Mouse (Mus musculus) left cerebral cortex, postnatal 4 days (tissue): ENCODE data around the gene Zfp687. TPM values are rescaled to one million over a fixed set of nuclear protein-coding genes. Genes with fewer than 3 reads are reported as not detected.

Experiments
- DNase-seq: peaks from one replicate; pipeline ENCODE4 v3.0.0-alpha.2; 2022
- intact Hi-C: fragments of 180-260 bp; cut with DNase I; formaldehyde crosslinking; loops from one replicate; pipeline ENCODE4 v1.15.1; 2025
- microRNA-seq: library from miRNA; unstranded; fragments of <30 nt; microRNA quantifications from one replicate; pipeline ENCODE4 v1.2.0, GENCODE M21; 2022
- total RNA-seq, 2 experiments: library from RNA; stranded (reverse); gene quantifications; 2 replicates each; pipeline ENCODE4 v1.2.3; 2021

Zfp687 gene
- total RNA-seq, 2 experiments from 2014 or later, result 23.6 to 25.4 TPM

DNA sequence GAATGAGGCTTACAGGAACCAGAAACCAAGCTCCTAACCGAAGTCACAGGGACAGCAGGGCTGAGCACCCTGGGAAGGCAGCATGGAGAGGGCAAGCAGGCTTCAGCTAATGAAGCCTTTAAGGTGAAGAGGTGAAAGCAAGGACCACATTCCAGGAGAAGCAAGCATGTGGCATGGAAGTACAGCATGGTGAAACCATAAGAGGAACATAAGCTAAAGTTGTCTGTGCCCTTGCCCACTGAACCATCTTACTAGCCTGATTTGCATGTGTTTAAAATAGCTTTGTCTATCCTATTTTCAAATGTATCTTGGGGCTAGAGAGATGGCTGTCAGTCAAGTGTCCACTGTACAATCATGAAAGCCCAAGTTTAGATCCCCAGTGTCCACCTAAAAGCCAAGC lies 49.4 kb downstream of the Zfp687 start:
- intact Hi-C loops, result no loop called here
- no peak for DNase-seq

DNA sequence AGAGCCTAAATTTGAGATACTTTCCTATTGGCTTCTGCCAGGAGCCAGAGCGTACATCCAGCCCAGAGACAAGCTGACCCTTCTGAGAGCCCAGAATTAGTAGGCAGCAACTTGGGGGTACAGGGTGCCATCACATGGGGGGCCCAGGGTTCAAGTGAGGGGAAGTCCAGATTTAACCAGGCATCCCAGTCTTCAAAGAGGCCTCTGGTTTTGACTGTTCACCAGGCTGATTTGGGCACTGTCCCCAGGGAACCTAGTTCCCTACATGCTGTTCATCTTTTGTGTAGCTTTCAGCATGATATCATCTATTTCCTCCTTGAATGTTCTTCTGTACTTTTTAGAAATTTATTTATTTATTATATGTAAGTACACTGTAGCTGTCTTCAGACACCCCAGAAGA lies 50.3 kb downstream of the Zfp687 start:
- no peak for DNase-seq
- intact Hi-C loops, result no loop called here

DNA sequence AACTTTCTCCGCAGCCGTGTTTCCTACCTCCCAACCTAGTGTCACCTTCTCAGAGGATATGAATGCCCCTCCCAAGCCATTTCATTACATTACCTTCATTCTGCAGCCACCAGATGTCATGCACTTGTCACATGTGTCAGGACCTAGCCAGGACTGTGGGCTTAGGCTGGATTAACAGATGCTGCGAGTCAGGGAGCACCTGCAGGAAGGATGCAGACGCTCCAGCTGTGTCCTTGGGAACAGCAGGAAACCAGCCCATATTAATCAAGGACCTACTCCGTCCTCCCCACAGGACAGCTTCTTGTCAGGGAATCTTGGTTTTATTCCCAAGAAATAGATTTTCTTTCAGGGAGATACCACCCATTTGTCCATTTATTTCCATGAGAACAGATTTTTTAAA lies 54.9 kb downstream of the Zfp687 start:
- intact Hi-C loops, result no loop called here
- no peak for DNase-seq

DNA sequence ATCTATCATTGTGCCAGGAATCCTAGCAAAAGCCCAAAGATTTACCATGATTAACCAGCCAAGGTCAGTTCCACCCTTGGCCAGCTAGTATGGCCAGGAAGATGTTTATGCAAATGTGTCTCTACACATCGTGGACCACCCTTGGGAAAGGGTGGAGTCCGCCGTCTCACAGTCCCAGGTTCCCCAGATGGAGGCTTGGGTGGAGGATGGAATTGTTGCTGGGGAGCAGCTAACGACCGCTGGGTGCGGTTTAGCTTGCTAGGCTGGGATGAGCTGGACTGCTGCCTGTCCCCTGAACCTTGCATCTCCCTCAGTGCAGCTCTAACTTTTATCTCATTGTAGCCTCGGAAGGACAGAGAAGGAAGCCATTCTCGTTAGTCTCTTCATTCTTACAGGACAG lies 55.4 kb downstream of the Zfp687 start:
- DNase-seq, result no peak
- intact Hi-C loops, result no loop called here

DNA sequence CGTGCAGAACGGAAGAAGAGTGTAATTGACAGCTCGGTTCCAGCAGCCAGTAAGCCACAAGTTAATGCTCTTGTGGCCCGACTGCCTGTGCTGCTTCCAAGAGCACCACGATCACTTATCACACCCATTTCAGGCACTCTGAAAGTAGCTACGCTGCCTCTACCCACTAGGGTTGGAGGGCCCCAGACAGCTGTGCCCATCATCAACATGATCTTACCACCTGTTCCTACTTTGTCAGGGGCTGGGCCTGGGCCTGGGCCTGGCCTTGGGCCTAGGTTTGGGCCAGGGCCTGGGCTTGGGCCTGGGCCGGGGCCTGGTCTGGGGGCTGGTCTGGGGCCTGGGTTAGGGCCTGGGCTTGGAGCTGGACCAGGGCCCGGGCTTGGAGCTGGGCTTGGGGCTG lies 57.0 kb downstream of the Zfp687 start:
- DNase-seq, result no peak
- intact Hi-C loops, result no loop called here

Small RNAs within 50 kb of the gene (microRNA-seq; reads per million reads assigned to microRNA genes)
- 3.6 reads per million, percentile 6 among the genes with 10 or more reads in this experiment for gene Mir7013

Other genes starting within 250 kb of the Zfp687 start
- gene Cgn, start 229.0 kb downstream of the Zfp687 start, total RNA-seq, result 10 to 100 TPM; 17.1 to 17.9 TPM
- 10 to 100 TPM; 97.9 to 99.7 TPM for gene Pogz, start 177.9 kb downstream of the Zfp687 start, total RNA-seq
- gene Psmb4, start 128.5 kb downstream of the Zfp687 start, total RNA-seq, result 100 to 1,000 TPM; 320 to 322 TPM
- 1 to 10 TPM; 3.8 to 4.8 TPM for gene Selenbp1, start 82.4 kb downstream of the Zfp687 start, total RNA-seq
- gene Rfx5, start 61.4 kb downstream of the Zfp687 start, total RNA-seq, result 10 to 100 TPM; 19.6 to 27.6 TPM
- gene Pi4kb, start 40.7 kb downstream of the Zfp687 start, total RNA-seq, result 10 to 100 TPM; 50.0 to 56.4 TPM
- gene Psmd4, start 27.2 kb upstream of the Zfp687 start, total RNA-seq, result 100 to 1,000 TPM; 144 to 158 TPM
- gene Pip5k1a, start 91.5 kb upstream of the Zfp687 start, total RNA-seq, result 10 to 100 TPM; 20.1 to 25.3 TPM
- 10 to 100 TPM; 77.2 to 78.4 TPM for gene Vps72, start 95.6 kb upstream of the Zfp687 start, total RNA-seq
- gene Tmod4, start 109.0 kb upstream of the Zfp687 start, total RNA-seq, result 1 to 10 TPM in 1 of 2 experiments, under 1 TPM in 1; 0.87 to 1.0 TPM
- gene Scnm1, start 118.6 kb upstream of the Zfp687 start, total RNA-seq, result 10 to 100 TPM; 39.9 to 43.2 TPM
- 10 to 100 TPM; 19.8 to 23.0 TPM for gene Lysmd1, start 118.6 kb upstream of the Zfp687 start, total RNA-seq
- under 1 TPM; 0.74 to 0.92 TPM for gene Tnfaip8l2, start 126.9 kb upstream of the Zfp687 start, total RNA-seq
- gene Sema6c, start 145.0 kb upstream of the Zfp687 start, total RNA-seq, result 100 to 1,000 TPM; 141 to 155 TPM
- 1 to 10 TPM; 9.0 TPM for gene Gabpb2, start 202.5 kb upstream of the Zfp687 start, total RNA-seq
- 10 to 100 TPM; 62.1 to 62.4 TPM for gene Cdc42se1, start 213.3 kb upstream of the Zfp687 start, total RNA-seq
- 100 to 1,000 TPM; 668 to 674 TPM for gene Mllt11, start 216.7 kb upstream of the Zfp687 start, total RNA-seq
- gene Gm128, start 226.2 kb upstream of the Zfp687 start, total RNA-seq, result not detected
- under 1 TPM; 0.36 to 0.74 TPM for gene Bnipl, start 235.7 kb upstream of the Zfp687 start, total RNA-seq